Mouse (Mus musculus) megakaryocyte progenitor cell, adult 5-6 weeks (primary cell): ENCODE data around the gene Il25. TPM values are rescaled to one million over a fixed set of nuclear protein-coding genes. Genes with fewer than 3 reads are reported as not detected.
"Not testable (repeated sequence)": the region's sequence is repeated elsewhere in the genome, so short reads cannot be mapped to it uniquely, and the experiment has no call there.

ENCODE experiments used
- ATAC-seq: replicated peaks from 2 replicates; pipeline ENCODE4 v1.8.0; 2016; ENCODE audit warnings: mild to moderate bottlenecking, moderate TSS enrichment, inconsistent platforms; ENCODE audit not compliant: poor library complexity
- total RNA-seq, 2 experiments: library from RNA; stranded (forward) in 1 of 2; stranded (reverse) in 1 of 2; fragments of 157-497, 149-512 nt in 1 of 2; fragments of 200-1000 nt in 1 of 2; gene quantifications; 2 replicates each; pipeline versions ENCODE4 v1.2.3 to v1.2.4; 2015 to 2017

The Il25 gene
- total RNA-seq, 2 experiments from 2014 or later, result not detected

DNA sequence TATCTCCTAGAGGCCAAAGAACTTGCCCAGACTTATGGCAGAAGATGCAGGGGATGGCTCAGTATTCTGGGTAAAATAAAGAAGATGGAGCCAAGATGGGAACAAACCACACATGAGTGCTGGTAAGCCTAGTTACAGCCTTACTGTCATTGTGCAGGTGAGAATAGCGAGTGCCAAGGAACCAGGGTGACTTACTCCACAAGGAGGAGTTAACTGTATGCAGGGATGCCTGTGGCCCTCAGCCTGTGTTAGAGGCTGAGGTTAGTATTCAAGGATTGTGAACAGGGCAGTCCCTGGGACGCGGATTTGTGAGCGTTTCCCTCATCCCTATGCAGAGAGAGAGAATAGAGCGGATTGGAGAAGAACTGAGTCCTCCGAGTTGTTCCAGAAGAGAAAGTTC lies 19.1 kb downstream of the Il25 start:
- no peak for ATAC-seq

GRCm38 (mm10) chr14:54953664-54954206 lies 21.2 kb downstream of the Il25 start:
- ATAC-seq, result no peak

DNA sequence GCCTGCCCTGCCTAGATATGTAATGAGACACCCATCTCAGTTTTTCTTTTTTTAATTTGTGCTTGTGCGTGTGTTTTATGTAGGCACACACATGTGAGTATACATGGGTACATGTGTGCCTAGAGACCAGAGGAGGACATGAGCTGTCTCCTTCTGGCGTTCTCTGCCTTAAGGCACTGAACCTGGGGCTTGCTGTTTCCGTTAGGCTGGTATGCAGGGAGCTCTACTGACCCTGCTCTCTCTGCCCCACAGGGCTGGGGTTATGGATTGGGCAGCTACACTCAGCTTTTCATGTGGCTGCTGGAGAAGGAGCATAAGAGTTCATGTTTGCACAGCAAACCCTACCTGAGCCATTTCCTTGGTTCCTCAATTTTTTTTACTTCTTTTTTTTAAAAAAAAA lies 22.0 kb downstream of the Il25 start:
- no peak for ATAC-seq

GRCm38 (mm10) chr14:54955481-54955880 lies 23.0 kb downstream of the Il25 start:
- ATAC-seq, result no peak

GRCm38 (mm10) chr14:54956533-54956932 lies 24.0 kb downstream of the Il25 start:
- no peak for ATAC-seq

DNA sequence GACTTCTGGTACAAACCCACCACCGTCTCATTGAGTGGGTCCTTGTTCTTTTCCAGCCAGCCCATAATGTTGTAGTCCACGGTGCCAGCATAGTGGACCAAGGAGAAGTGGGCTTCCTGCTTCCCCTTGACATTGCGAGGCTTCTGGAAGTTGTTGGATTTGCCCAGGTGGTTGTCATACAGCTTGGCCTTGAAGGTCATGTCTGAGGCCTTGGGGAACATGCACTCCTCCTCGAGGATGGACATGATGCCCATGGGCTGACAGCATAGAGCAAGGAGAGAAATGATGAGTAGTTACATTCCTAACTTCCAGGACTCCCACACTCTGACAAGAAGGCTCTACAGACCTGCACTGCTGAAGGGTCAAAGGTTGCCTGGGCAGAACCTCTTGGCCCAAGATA lies 26.0 kb downstream of the Il25 start:
- no peak for ATAC-seq

- no peak for ATAC-seq
These were observed 26.7 kb downstream of the Il25 start for GRCm38 (mm10) chr14:54959197-54959596.

- ATAC-seq, result not testable (repeated sequence)
These were observed 27.5 kb downstream of the Il25 start for GRCm38 (mm10) chr14:54959853-54960613.

GRCm38 (mm10) chr14:54960769-54961168 lies 28.3 kb downstream of the Il25 start:
- no peak for ATAC-seq

DNA sequence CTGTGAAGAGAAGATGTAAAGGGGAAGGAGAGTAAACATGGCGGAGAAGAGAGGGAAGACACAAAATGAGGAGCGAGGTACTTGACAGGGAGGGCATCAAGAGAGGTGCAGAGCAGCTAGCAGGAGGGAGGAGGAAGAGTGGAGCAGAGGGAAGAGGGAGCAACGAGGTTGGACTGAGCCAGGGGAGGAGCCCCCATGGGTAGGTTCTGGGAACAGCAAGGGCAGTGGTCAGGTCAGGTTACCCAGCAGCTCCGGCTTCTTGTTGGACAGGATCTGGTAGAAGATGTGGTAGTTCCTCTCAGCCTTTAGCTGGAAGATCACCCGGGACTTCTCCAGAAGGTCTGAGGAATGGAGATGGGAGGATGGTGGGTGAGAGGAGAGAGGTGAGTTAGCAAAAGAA lies 29.0 kb downstream of the Il25 start:
- ATAC-seq, result no peak

DNA sequence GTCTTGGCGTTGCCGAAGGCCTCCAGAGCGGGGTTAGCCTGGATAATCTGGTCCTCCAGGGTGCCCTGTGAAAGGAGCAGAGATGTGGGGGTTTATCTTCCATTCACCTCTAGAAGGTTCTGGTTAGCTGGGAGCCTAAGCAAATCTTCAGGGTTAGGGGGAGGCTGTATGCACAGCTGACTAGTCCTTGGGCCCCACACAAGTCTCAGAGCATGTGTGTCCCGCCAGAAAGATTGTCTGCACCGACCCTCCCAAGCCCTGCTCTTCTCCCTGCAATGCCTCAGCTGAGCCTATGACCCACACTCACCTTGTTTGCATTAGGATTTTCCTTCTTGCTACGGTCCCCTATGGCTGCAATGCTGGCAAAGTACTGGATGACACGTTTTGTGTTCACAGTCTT lies 30.2 kb downstream of the Il25 start:
- ATAC-seq, result no peak

DNA sequence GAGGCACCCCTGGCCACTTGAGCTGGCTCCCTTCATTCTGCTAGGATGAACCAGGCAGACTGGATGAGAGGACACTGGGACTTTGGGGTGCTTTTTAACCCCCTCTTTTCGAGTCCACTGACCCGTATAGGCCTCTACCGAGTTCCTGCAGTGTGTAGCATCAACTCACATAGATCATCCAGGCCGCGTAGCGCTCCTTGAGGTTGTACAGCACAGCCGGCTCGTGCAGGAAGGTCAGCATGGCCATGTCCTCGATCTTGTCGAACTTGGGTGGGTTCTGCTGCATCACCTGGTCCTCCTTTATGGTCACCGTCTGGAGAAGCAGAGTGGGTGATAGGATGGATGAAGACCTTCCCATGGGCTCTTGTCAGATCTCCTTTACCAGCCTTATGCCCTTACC lies 31.2 kb downstream of the Il25 start:
- ATAC-seq, result no peak

DNA sequence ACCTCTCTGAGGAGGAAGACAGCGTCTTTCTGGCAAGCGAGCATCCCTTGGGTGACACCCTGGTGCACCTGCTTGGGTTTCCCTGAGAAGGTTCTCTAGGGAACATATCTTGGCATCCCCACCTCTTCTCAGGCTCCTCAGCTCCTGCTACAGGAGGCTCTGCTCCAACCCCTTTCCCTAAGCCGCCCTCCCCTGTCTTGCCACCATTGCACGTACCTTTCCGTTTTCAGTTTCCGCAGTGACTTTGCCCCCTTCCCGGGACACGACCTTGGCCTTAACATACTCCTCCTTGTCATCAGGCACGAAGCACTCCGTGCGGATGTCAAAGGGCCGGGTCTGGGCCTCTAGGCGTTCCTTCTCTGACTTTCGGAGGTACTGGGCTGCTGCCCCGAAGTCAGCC lies 32.5 kb downstream of the Il25 start:
- no peak for ATAC-seq

GRCm38 (mm10) chr14:54965631-54966030 lies 33.1 kb downstream of the Il25 start:
- no peak for ATAC-seq

GRCm38 (mm10) chr14:54966320-54966977 lies 34.0 kb downstream of the Il25 start, which contains the start of gene Myh6:
Myh6 (minus strand) TSS chr14:54966927.
- ATAC-seq, result no peak

DNA sequence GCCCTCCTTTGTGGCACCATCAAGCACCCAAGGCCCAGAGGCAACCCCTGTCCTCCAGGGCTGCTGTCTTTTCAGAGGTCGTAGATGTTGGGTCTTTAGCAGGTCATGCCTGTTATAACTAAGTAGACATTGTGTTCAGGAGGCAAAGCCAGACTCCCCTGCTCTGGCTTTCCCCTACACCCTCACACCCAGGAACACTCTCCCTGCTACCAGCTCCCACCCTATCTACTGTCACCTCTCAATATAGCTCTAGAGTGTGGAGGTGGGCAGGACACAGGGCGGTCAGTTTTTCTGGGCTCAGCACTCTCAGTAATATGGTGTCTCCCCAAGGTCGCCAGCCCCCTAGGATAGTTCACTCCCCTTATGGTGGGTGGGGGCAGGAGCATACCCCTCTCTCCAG lies 35.4 kb downstream of the Il25 start:
- ATAC-seq, result no peak

- ATAC-seq, result no peak
These were observed 35.8 kb downstream of the Il25 start for GRCm38 (mm10) chr14:54968344-54968743.

DNA sequence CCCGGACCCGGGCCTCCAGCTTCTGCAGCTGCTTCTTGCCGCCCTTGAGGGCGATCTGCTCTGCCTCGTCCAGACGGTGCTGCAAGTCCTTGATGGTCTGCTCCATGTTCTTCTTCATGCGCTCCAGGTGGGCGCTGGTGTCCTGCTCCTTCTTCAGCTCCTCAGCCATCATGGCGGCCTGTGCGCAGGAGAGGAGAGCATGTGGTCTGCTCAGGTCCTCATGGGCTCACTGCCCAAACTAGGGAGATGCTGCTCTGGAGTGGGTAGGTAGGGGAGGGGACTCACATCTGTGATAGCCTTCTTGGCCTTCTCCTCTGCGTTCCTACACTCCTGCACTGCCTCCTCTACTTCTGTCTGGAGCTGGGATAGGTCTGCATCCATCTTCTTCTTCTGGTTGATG lies 40.3 kb downstream of the Il25 start:
- not testable (repeated sequence) for ATAC-seq

GRCm38 (mm10) chr14:54974068-54974791 lies 41.7 kb downstream of the Il25 start:
- ATAC-seq, result no peak

DNA sequence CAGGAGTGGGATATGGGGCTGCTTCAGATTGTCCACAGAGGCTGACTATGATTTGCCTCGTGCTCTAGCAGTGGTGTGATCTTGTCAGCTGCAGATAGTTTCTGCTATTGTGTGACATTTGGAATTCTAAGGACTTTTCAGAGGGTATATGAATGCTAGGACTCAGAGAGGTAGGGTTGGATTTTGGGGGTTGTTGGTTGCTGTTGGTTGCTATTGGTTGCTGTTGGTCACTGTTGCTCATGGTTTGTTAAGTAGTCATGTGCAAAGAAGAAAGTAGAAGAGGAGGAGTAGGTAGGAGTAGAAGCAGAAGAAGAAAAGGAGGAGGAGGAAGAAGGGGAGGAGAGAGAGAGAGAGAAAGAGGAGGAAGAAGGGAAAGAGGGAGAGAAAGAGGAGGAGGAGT lies 44.1 kb downstream of the Il25 start, which contains the start of gene Gm17428:
Gm17428 (plus strand) TSS at position 301 of the 400 bp plus-strand sequence.
- no peak for ATAC-seq

DNA sequence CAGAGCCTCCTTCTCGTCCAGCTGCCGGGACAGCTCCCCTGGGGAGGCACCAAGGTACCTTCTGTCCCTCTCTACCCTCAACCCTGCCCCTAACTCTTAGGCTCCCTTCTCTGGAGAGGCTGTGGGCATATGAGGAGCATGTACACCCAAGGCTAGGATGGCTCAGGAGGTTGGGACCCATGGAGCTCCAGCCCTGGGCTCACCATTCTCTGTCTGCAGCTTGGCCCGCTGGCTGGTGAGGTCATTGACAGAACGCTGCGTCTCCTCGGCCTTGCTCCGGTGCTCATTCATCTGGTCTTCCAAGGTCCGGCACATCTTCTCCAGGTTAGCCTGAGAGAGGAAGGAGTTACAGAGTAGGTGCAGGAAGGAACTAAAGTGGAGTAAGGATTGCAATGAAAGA lies 46.2 kb downstream of the Il25 start:
- no peak for ATAC-seq
